Mouse (Mus musculus): ENCODE data around the gene Actbl2. TPM values are rescaled to one million over a fixed set of nuclear protein-coding genes. Genes with fewer than 3 reads are reported as not detected.

The Actbl2 gene
- not detected in 2 replicates for polyA plus RNA-seq (2021; fragmentation: Nextera tagmentation)
- long read RNA-seq, experiment 1: 0 reads
- long read RNA-seq, experiment 2: 0 reads

DNA sequence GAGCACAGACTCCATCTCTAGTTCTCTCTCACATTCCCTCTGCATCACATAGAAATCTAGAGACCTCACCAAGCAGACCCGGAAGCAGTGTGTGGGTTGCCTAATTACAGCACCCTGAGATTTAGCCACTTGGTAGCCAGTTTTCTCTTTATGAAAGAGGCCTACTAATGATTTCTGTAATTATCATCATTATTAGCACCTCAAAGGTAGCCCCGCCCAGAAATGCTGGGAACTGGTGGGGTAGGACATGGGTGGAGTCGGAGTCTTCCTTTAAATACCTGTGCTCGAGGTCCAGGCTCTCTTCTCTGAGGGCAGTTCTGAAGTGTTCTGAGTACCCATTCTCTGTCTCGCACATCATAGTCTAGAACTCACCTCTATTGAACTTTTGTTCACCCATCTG lies at the start of gene Actbl2:
Gene Actbl2, plus strand, starts transcription at position 301 of the 400 bp plus-strand sequence.

Other genes starting within 250 kb of the Actbl2 start
- gene Gpbp1, start 235.1 kb downstream of the Actbl2 start, polyA plus RNA-seq (2021; fragmentation: Nextera tagmentation): 29.8 and 38.0 TPM in 2 replicates

Measured in left cerebral cortex, adult 6 months (tissue).